Mouse (Mus musculus): ENCODE measurements at regions not wholly inside any gene's neighbourhood (a gene's known extent, or its start where the extent isn't known, plus 50 kb on each side); places are given as distances from the start of the nearest gene placed in this dataset.
"Not testable (repeated sequence)": the region's sequence is repeated elsewhere in the genome, so short reads cannot be mapped to it uniquely, and the experiment has no call there.

DNA sequence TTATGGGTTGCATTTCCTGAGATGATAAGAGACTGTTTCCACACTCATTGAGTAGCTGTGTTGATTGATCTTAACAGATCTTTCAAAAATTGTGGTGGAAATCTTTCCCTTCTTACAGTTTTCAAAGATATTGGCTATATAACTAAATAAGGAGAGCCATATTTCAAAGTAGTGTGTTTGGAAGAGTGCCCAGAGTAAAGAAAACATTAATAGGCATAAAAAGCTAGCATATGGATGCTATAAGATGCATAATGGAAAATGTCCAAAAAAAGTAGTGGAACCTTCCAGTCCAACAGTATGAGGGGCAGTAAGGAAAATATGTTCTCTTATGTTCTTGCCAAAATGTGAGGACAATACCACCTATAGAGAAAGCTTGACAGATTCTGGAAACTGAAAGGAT is 137.2 kb upstream of the Speer3 start:
- Histone ChIP-seq H3K4me1 (ENCODE audit: control insufficient read depth, insufficient read depth, low read length) (no peaks in the 10 kb centered on the region), H3K36me3 (ENCODE audit: control insufficient read depth, insufficient read depth, low read length, poor library complexity, severe bottlenecking) (no peaks in the 10 kb centered on the region), H3K27me3 (ENCODE audit: control insufficient read depth, insufficient read depth, low read length, poor library complexity, severe bottlenecking) (no peaks in the 10 kb centered on the region), H3K9me3 (replicated peaks; ENCODE audit: control insufficient read depth, insufficient read depth, low read length, poor library complexity, severe bottlenecking) (peaks cover 7% of the 10 kb centered on the region), H3K9ac (ENCODE audit: low read depth, poor library complexity, severe bottlenecking) (no peak overlapping the region), H3K4me3 (ENCODE audit: low read depth, low read length) (no peak overlapping the region), H3K27ac (ENCODE audit: insufficient read depth, low read length) (no peak overlapping the region)
- no peak for TF ChIP-seq CTCF (IDR thresholded peaks at IDR 0.05; ENCODE audit: low read depth, low read length)
- TF ChIP-seq EP300 (IDR thresholded peaks at IDR 0.05; ENCODE audit: insufficient read depth, low read depth, low read length) = no peak
- no peak for TF ChIP-seq POLR2A (IDR thresholded peaks at IDR 0.05; ENCODE audit: insufficient read depth, low read length)

DNA sequence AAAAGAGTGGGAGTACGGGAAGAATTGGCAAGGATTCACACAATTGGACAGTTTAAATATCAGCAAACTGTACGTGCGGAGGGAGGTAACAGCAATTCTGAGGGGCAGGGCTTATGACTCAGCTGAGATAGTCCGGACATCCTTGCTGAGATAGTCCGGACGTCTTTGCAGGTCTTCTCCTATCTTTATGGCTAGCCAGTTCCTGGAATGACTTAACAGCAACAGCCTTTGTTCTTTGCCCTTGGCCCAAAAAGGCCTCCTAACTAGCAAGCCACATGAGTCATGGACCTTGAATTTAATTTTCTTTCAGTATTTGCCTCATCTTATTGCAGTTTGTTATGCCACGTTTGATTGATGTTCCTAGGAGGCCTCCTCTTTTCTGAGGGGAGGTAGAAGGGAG is 133.1 kb upstream of the Speer3 start:
- H3K27me3 ChIP-seq (ENCODE audit: control insufficient read depth, insufficient read depth, low read length, poor library complexity, severe bottlenecking); H3K9ac ChIP-seq (ENCODE audit: low read depth, poor library complexity, severe bottlenecking); H3K36me3 ChIP-seq (ENCODE audit: control insufficient read depth, insufficient read depth, low read length, poor library complexity, severe bottlenecking); H3K4me3 ChIP-seq (ENCODE audit: low read depth, low read length); H3K27ac ChIP-seq (ENCODE audit: insufficient read depth, low read length); H3K9me3 ChIP-seq (replicated peaks; ENCODE audit: control insufficient read depth, insufficient read depth, low read length, poor library complexity, severe bottlenecking); H3K4me1 ChIP-seq (ENCODE audit: control insufficient read depth, insufficient read depth, low read length): not testable (repeated sequence)

DNA sequence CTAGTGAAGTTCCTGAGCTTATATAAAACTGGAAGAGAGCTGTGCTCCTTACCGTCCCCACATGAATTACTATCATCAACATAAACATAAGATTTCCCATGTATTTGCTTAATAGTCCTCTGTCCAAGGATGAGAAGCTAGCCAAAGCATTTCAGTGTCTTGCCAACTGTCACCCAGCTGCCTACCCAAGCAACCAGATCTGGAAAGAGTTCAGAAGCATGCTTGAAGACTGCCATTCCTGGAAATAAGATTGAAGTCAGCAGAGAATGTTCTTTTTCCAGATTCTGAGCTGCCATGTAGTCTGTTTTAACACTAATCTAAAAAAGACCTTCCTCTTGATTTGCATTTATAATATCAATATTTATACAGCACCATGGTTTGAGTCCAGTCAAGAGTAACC is 131.9 kb upstream of the Speer3 start:
- Histone ChIP-seq H3K27me3 (ENCODE audit: control insufficient read depth, insufficient read depth, low read length, poor library complexity, severe bottlenecking) (no peaks in the 10 kb centered on the region), H3K4me3 (ENCODE audit: low read depth, low read length) (no peak overlapping the region), H3K9ac (ENCODE audit: low read depth, poor library complexity, severe bottlenecking) (no peak overlapping the region), H3K9me3 (replicated peaks; ENCODE audit: control insufficient read depth, insufficient read depth, low read length, poor library complexity, severe bottlenecking) (peaks cover 3% of the 10 kb centered on the region; the same call in 1 of the 2 replicates), H3K4me1 (ENCODE audit: control insufficient read depth, insufficient read depth, low read length) (no peaks in the 10 kb centered on the region), H3K27ac (ENCODE audit: insufficient read depth, low read length) (no peak overlapping the region), H3K36me3 (ENCODE audit: control insufficient read depth, insufficient read depth, low read length, poor library complexity, severe bottlenecking) (no peaks in the 10 kb centered on the region)
- TF ChIP-seq CTCF (IDR thresholded peaks at IDR 0.05; ENCODE audit: low read depth, low read length) (no peak), POLR2A (IDR thresholded peaks at IDR 0.05; ENCODE audit: insufficient read depth, low read length) (no peak), EP300 (IDR thresholded peaks at IDR 0.05; ENCODE audit: insufficient read depth, low read depth, low read length) (no peak)

DNA sequence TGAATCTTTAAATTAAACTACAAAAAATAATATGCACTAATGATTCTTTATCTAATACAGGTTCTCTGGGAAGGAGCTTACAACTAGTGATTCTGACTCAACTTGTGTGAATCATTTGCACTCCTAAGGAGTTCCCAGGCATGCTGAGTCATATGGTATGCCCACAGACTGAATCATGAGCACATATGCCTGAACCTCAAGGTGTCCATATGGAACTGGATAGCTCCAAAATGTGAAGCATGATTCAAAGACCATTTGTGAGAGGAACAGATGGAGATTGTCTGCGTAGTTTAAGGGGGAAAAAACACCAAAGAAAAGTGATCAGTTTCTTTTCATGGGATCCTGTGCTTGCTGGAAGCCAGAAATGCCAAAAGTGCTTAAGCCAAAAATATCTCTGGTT is 124.0 kb upstream of the Speer3 start:
- Histone ChIP-seq H3K4me1 (ENCODE audit: control insufficient read depth, insufficient read depth, low read length) (no peaks in the 10 kb centered on the region), H3K4me3 (ENCODE audit: low read depth, low read length) (no peak overlapping the region), H3K9ac (ENCODE audit: low read depth, poor library complexity, severe bottlenecking) (no peak overlapping the region), H3K36me3 (ENCODE audit: control insufficient read depth, insufficient read depth, low read length, poor library complexity, severe bottlenecking) (no peaks in the 10 kb centered on the region), H3K27ac (ENCODE audit: insufficient read depth, low read length) (no peak overlapping the region), H3K9me3 (replicated peaks; ENCODE audit: control insufficient read depth, insufficient read depth, low read length, poor library complexity, severe bottlenecking) (no peaks in the 10 kb centered on the region), H3K27me3 (ENCODE audit: control insufficient read depth, insufficient read depth, low read length, poor library complexity, severe bottlenecking) (no peaks in the 10 kb centered on the region)
- no peak for TF ChIP-seq POLR2A (IDR thresholded peaks at IDR 0.05; ENCODE audit: insufficient read depth, low read length)
- no peak for TF ChIP-seq EP300 (IDR thresholded peaks at IDR 0.05; ENCODE audit: insufficient read depth, low read depth, low read length)
- no peak for TF ChIP-seq CTCF (IDR thresholded peaks at IDR 0.05; ENCODE audit: low read depth, low read length)

DNA sequence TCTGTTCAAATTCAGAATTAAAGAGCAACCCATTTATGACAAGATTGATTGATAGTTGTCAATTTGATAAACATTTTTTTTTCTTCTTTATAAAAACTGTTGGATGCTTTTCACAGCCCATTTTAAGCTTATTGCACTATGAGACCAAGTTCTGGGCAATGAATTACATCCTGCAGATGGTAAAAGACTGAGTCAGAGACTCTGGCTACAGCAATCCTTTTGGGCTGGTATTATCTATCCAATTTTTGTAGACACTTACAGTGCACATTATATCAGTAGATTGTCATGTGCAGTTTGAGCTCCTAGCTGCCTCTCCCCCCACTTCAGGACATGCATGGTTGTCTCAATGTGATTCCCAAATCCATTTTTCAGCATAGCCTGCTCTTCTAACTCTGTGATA is 122.6 kb upstream of the Speer3 start:
- H3K27ac ChIP-seq (ENCODE audit: insufficient read depth, low read length) = no peak overlapping the region
- H3K27me3 ChIP-seq (ENCODE audit: control insufficient read depth, insufficient read depth, low read length, poor library complexity, severe bottlenecking) = no peaks in the 10 kb centered on the region
- H3K9ac ChIP-seq (ENCODE audit: low read depth, poor library complexity, severe bottlenecking) = no peak overlapping the region

DNA sequence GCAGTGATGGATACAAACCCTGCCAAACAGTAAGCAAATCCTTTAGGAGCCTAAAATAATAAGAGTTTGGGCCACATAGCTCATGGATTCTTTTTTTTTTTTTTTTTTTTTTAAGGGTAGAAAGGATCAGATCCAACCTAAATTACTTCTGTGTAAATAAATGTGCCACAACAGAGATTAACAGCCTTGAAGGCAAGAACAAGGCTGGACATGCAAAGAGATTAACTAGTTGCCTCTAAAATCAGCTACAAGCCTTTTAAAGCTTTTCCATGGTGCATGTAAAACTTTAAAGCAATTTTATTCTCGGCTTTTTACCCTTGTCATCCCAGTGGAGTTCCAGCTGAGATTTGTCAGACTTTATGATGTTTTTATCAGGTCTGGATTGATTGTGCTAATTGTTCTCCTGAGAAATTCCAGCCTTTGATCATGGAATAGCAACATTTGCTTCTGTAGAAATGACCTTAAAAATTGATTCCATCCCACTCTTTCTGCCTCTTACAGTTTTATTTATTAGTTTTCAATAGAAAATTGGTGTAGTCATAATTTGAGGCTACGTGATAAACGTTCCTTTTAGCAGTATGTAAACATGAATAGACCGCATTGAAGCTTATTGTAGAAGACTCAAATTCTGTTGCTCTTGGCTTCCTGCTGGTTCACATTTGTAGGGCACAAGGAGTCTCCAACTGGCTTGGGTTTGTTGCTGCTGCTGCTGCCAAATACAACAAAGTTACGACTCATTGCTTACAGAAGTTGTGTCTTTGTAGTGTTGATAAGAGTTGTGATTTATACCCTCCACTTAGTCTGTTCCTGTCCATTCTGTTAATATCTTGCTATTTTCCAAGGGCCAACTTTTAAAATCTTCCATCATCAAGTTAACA is 100.3 kb upstream of the Speer3 start:
- TF ChIP-seq CTCF (IDR thresholded peaks at IDR 0.05; ENCODE audit: low read depth, low read length) = no peak
- no peak for TF ChIP-seq EP300 (IDR thresholded peaks at IDR 0.05; ENCODE audit: insufficient read depth, low read depth, low read length)
- no peak for TF ChIP-seq POLR2A (IDR thresholded peaks at IDR 0.05; ENCODE audit: insufficient read depth, low read length)
- Histone ChIP-seq H3K4me3 (ENCODE audit: low read depth, low read length) (no peak overlapping the region), H3K9me3 (replicated peaks; ENCODE audit: control insufficient read depth, insufficient read depth, low read length, poor library complexity, severe bottlenecking) (no peaks in the 10 kb centered on the region; the same call in 1 of the 2 replicates), H3K9ac (ENCODE audit: low read depth, poor library complexity, severe bottlenecking) (no peak overlapping the region), H3K36me3 (ENCODE audit: control insufficient read depth, insufficient read depth, low read length, poor library complexity, severe bottlenecking) (no peaks in the 10 kb centered on the region), H3K4me1 (ENCODE audit: control insufficient read depth, insufficient read depth, low read length) (peaks cover 2% of the 10 kb centered on the region), H3K27me3 (ENCODE audit: control insufficient read depth, insufficient read depth, low read length, poor library complexity, severe bottlenecking) (no peaks in the 10 kb centered on the region), H3K27ac (ENCODE audit: insufficient read depth, low read length) (no peak overlapping the region)

More for the DNA sequence above, 122.6 kb upstream of the Speer3 start:
- TF ChIP-seq EP300 (IDR thresholded peaks at IDR 0.05; ENCODE audit: insufficient read depth, low read depth, low read length) (no peak), CTCF (IDR thresholded peaks at IDR 0.05; ENCODE audit: low read depth, low read length) (no peak), POLR2A (IDR thresholded peaks at IDR 0.05; ENCODE audit: insufficient read depth, low read length) (no peak)
- no peak overlapping the region for H3K4me3 ChIP-seq (ENCODE audit: low read depth, low read length)
- H3K4me1 ChIP-seq (ENCODE audit: control insufficient read depth, insufficient read depth, low read length) = no peaks in the 10 kb centered on the region
- no peaks in the 10 kb centered on the region for H3K36me3 ChIP-seq (ENCODE audit: control insufficient read depth, insufficient read depth, low read length, poor library complexity, severe bottlenecking)
- H3K9me3 ChIP-seq (replicated peaks; ENCODE audit: control insufficient read depth, insufficient read depth, low read length, poor library complexity, severe bottlenecking) = no peaks in the 10 kb centered on the region

Data from ES-Bruce4 (cell line).